Mouse (Mus musculus) erythroblast, adult 5-6 weeks (primary cell): ENCODE data around the gene Eif4e2. TPM values are rescaled to one million over a fixed set of nuclear protein-coding genes. Genes with fewer than 3 reads are reported as not detected.

ENCODE experiments used
- ATAC-seq: replicated peaks from 2 replicates; pipeline ENCODE4 v1.8.0; 2016; ENCODE audit warnings: moderate number of reproducible peaks, mild to moderate bottlenecking, moderate TSS enrichment, inconsistent platforms; ENCODE audit not compliant: poor library complexity, low FRiP score, severe bottlenecking
- total RNA-seq, 2 experiments: library from RNA; stranded (forward) in 1 of 2; stranded (reverse) in 1 of 2; fragments of 150-400 nt in 1 of 2; fragments of 200-764, 138-1000 nt in 1 of 2; gene quantifications; 2 replicates each; pipeline versions ENCODE4 v1.2.3 to v1.2.4; 2015 to 2017; ENCODE audit warnings: low replicate concordance in 2 of 2

Gene Eif4e2
- total RNA-seq, 2 experiments from 2014 or later, result 16.7 to 33.1 TPM

DNA sequence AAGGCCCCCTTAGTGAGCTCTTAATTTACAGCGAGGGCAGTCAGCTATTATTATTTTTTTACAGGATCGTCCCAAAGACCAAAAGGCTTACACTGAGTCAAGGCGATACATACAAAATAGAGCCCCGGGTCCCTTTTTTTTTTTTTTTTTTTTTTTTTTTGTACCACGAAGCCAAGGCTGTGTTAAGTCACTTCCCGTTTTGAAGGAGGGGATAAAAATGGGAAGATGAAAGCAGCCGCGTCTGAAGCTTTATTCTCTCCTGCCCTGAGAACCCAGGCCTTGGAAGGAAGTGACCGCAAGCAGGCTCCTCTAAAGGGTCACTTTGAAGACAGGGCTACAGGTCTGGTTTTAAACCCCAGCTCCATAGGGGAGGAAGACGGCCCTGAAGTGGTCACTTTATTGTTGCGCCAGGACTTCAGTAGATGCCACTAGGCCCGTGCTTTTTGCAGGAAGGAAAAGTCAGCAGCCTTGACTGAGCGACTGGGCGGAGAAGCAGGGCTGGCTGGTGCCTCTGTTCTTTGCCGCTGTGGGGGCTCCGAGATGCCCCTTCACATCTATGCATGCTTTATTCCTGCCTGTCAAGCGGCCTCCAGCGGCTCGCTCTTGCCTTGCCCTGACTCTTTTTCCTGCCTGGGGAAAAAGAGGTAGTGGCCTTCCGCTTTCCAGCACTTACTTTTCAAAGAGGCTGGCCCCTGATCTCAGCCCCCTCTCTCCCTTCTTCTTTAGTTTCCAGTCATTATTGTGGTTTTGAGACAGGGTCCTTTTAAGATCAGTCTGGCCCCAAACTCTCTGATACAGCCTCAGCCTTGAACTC lies 68.1 kb downstream of the Eif4e2 start:
- ATAC-seq, result no peak

DNA sequence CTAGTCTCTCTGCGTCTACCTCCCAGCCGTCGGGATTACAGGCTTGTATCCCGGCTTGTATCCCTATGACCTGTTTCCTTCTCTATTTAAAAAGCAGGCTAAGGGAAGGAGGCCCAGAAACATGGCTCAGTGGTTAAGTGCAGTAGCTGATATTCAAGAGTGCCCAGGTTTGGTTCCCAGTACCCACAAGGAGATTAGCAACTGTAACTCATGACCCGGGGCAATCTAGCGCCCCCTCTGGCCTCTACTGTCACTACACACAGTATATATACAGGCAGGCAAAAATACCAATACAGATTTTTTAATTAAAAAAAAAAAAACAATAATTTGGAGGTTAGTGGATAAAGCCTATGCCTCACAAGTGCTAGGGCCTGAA lies 68.7 kb downstream of the Eif4e2 start:
- ATAC-seq, result no peak

DNA sequence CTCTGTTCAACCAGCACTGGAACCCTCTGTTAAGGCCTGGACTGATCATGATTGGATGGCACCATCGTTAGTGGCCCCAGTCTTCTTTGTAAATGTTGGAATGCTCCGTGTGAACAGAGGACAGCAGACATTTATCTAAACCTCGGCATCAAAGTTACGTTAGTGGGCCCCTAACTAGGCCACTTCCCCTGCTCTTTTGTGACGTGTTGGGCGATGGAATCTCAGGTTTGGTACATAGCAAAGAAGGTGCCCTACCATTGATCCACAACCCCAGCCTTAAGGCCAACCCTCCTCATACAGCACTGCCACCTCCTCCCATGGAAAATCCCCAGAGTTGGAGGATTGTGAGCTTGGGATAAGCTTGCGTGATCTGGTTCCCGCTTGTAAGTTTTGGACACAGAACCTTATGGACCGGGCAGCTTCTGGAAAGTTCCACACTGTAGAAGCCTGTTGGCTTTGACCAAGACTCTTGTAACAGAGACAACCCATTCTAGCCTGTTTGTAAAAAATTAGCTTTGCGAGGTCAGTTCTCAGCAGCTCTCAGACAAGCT lies 69.8 kb downstream of the Eif4e2 start:
- ATAC-seq, result no peak

DNA sequence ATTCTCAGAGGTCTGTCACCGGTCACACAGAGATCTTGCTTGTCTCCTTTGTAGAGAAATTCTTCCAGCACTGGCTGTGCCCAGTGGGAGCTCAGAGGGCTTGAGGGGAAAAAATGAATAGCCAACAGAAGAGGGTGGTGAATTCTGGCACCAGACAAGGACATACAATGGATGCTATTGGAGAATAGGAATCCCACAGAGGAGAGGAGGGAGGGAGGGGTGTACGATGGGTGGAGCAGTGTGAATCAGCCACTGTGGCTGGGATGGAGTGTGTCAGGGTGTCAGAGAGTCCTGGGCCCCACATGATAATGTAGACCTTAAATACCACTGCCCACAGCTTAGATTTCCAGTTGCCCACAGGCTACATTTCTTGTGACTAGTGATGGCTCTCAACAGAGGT lies 73.4 kb downstream of the Eif4e2 start:
- ATAC-seq, result no peak

Other genes with a start within 250 kb of the Eif4e2 start
- gene Alppl2, start 124.0 kb upstream of the Eif4e2 start, total RNA-seq (2015; ENCODE audit: low replicate concordance), result not detected in 2 replicates
- gene Alppl2, start 124.0 kb upstream of the Eif4e2 start, total RNA-seq (2017; ENCODE audit: low replicate concordance), result not detected in 2 replicates
- gene Alpi, start 112.3 kb upstream of the Eif4e2 start, total RNA-seq (2015; ENCODE audit: low replicate concordance), result not detected in 2 replicates
- gene Alpi, start 112.3 kb upstream of the Eif4e2 start, total RNA-seq (2017; ENCODE audit: low replicate concordance), result not detected in 2 replicates
- not detected in 2 replicates for gene Akp3, start 88.9 kb upstream of the Eif4e2 start, total RNA-seq (2015; ENCODE audit: low replicate concordance)
- not detected in 2 replicates for gene Akp3, start 88.9 kb upstream of the Eif4e2 start, total RNA-seq (2017; ENCODE audit: low replicate concordance)
- not detected in 2 replicates for gene Ecel1, start 57.4 kb upstream of the Eif4e2 start, total RNA-seq (2015; ENCODE audit: low replicate concordance)
- gene Ecel1, start 57.4 kb upstream of the Eif4e2 start, total RNA-seq (2017; ENCODE audit: low replicate concordance), result not detected in 2 replicates
- gene Prss56, start 30.6 kb upstream of the Eif4e2 start, total RNA-seq (2015; ENCODE audit: low replicate concordance), result not detected in 2 replicates
- gene Prss56, start 30.6 kb upstream of the Eif4e2 start, total RNA-seq (2017; ENCODE audit: low replicate concordance), result not detected in 2 replicates
- gene Chrnd, start 23.3 kb upstream of the Eif4e2 start, total RNA-seq (2015; ENCODE audit: low replicate concordance), result not detected in 2 replicates
- not detected in 2 replicates for gene Chrnd, start 23.3 kb upstream of the Eif4e2 start, total RNA-seq (2017; ENCODE audit: low replicate concordance)
- not detected in 2 replicates for gene Chrng, start 9.3 kb upstream of the Eif4e2 start, total RNA-seq (2015; ENCODE audit: low replicate concordance)
- not detected in 2 replicates for gene Chrng, start 9.3 kb upstream of the Eif4e2 start, total RNA-seq (2017; ENCODE audit: low replicate concordance)
- not detected in 2 replicates for gene Efhd1, start 50.4 kb downstream of the Eif4e2 start, total RNA-seq (2015; ENCODE audit: low replicate concordance)
- gene Efhd1, start 50.4 kb downstream of the Eif4e2 start, total RNA-seq (2017; ENCODE audit: low replicate concordance), result not detected in 2 replicates
- 59.4 and 93.4 TPM in 2 replicates for gene Gigyf2, start 113.1 kb downstream of the Eif4e2 start, total RNA-seq (2015; ENCODE audit: low replicate concordance)
- 169 and 215 TPM in 2 replicates for gene Gigyf2, start 113.1 kb downstream of the Eif4e2 start, total RNA-seq (2017; ENCODE audit: low replicate concordance)
- gene Kcnj13, start 180.8 kb downstream of the Eif4e2 start, total RNA-seq (2015; ENCODE audit: low replicate concordance), result not detected in 2 replicates
- gene Kcnj13, start 180.8 kb downstream of the Eif4e2 start, total RNA-seq (2017; ENCODE audit: low replicate concordance), result not detected in 2 replicates